Mouse (Mus musculus) spleen, adult 2 months (tissue): Measurements from ENCODE around the gene Bhlhe23.

Source experiments
- CTCF ChIP-seq: fragments of 200-500 bp; IDR thresholded peaks from 2 replicates; pipeline ENCODE4 v1.5.1; 2011; ENCODE audit warnings: mild to moderate bottlenecking, inconsistent platforms; ENCODE audit not compliant: insufficient read depth, insufficient read length, insufficient replicate concordance; ENCODE audit errors: extremely low read depth
- POLR2A ChIP-seq: fragments of 200-500 bp; IDR thresholded peaks from 2 replicates; pipeline ENCODE4 v1.6.1; 2011; ENCODE audit warnings: low read depth, low read length, inconsistent platforms

GRCm38 (mm10) chr2:180805966-180806365 is 29.3 kb upstream of the Bhlhe23 start:
- TF ChIP-seq POLR2A, result no peak
- no peak for TF ChIP-seq CTCF
